Mouse (Mus musculus): Measurements from ENCODE around the gene Gm33543. TPM values are rescaled to one million over a fixed set of nuclear protein-coding genes. Genes with fewer than 3 reads are reported as not detected.

Gm33543 gene
- polyA plus RNA-seq, 1 experiment from 2014 or later, result not detected

DNA sequence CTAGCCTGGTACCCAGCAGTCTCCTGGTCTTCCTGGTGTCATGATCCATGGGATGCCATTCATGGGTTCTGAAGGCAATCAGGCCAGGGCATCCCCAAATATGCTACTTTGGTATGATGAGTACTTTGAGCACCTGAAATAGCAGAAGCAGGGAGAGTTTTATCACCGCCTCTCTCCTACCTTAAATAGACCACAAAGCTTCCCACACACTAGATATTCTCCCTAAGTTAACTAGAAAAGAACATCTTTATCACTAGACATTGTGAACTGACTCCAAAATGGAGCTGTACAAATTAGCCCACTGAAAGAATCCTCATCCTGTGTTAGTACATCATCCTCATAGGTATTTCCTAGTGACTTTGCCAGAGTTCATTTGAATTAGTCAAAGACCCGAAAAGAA, 55.6 kb downstream of the Gm33543 start:
- H3K36me3 ChIP-seq (ENCODE audit: control insufficient read depth, insufficient read depth), result no peaks in the 10 kb centered on the region

DNA sequence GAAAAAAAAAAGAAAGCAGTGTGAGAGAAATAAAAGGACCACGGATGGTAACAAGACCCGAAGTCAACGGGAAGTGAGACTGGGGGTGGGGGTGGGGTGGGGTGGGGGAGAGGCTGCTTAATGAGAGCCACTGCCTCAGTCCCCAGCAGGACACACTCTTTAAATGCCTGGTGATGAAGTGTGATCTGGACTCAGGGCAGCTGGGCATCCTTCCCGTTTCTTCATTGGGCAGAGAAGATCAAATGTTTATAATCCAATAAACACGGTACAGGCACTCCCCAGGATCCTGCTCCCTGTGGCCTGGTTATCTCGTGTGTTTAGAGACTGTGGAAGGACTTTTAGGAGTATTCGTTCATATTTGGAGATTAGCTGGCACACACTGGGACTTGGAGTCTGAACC, 57.9 kb downstream of the Gm33543 start:
- no peak overlapping the region for H3K4me2 ChIP-seq (replicated peaks; ENCODE audit: low read depth)
- no peak for ATAC-seq
- no peak overlapping the region for H3K27ac ChIP-seq (ENCODE audit: low read depth, low read length)
- TF ChIP-seq CTCF (IDR thresholded peaks at IDR 0.05; ENCODE audit: low read depth), result no peak
- no peak overlapping the region for H3K9ac ChIP-seq (ENCODE audit: low read depth, low read length)
- H3K4me1 ChIP-seq (replicated peaks; ENCODE audit: control insufficient read depth, insufficient read depth, low read length), result peaks cover 5% of the 10 kb centered on the region; the same call in 1 of the 2 replicates
- H3K36me3 ChIP-seq (ENCODE audit: control insufficient read depth, insufficient read depth), result no peaks in the 10 kb centered on the region
- 46% methylated on average over 7 of the region's 7 CpGs for WGBS
- no peaks in the 10 kb centered on the region for H3K9me3 ChIP-seq (ENCODE audit: control insufficient read depth)
- H3K4me3 ChIP-seq (ENCODE audit: low read depth, low read length), result no peak overlapping the region
- H3K27me3 ChIP-seq (replicated peaks; ENCODE audit: control insufficient read depth, insufficient read depth, low read length), result no peaks in the 10 kb centered on the region

More for the DNA sequence above, 55.6 kb downstream of the Gm33543 start:
- no peak overlapping the region for H3K4me3 ChIP-seq (ENCODE audit: low read depth, low read length)
- TF ChIP-seq CTCF (IDR thresholded peaks at IDR 0.05; ENCODE audit: low read depth), result no peak
- no peaks in the 10 kb centered on the region for H3K4me1 ChIP-seq (replicated peaks; ENCODE audit: control insufficient read depth, insufficient read depth, low read length)
- no peak overlapping the region for H3K27ac ChIP-seq (ENCODE audit: low read depth, low read length)
- H3K9me3 ChIP-seq (ENCODE audit: control insufficient read depth), result no peaks in the 10 kb centered on the region
- ATAC-seq, result no peak
- no peaks in the 10 kb centered on the region for H3K27me3 ChIP-seq (replicated peaks; ENCODE audit: control insufficient read depth, insufficient read depth, low read length)
- H3K4me2 ChIP-seq (replicated peaks; ENCODE audit: low read depth), result no peak overlapping the region
- no peak overlapping the region for H3K9ac ChIP-seq (ENCODE audit: low read depth, low read length)
- 90% methylated on average over 2 of the region's 2 CpGs for WGBS

DNA sequence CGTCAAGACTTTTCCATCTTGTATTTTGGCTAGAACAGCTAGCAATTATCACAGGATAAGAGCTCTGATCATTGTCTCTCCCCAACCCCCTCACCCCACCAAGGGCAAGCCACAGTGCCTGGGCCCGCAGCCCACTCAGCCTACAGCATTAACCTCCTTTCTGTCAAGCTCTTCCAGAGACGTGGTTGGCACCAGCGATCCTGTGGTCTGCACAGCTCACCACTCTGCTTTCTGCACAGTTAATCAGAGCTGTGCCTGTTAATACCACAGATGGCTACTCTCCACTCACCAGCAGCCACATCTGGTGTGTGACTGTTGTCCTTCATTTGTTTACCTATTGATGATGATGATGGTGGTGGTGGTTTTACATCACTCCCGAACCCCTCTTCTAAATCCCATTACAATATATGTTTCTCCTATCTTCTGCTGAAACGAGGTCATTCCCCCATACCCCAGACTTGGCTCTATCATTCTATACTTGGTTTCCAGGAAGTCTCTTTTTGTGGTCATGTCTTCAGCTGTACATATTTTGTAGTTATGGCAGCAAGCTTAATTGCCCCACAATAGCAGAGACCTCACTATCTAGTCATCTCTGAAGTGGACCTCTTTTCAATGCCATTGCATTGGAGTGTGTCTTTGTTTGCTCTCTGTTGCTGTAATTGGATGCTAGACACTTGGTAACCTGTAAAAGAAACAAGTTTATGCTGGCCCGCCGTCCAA, 61.7 kb downstream of the Gm33543 start:
- 82% methylated on average over 8 of the region's 8 CpGs for WGBS
- Histone ChIP-seq H3K4me1 (replicated peaks; ENCODE audit: control insufficient read depth, insufficient read depth, low read length) (peaks cover 14% of the 10 kb centered on the region; the same call in 1 of the 2 replicates), H3K27ac (ENCODE audit: low read depth, low read length) (no peak overlapping the region), H3K9me3 (ENCODE audit: control insufficient read depth) (no peaks in the 10 kb centered on the region), H3K36me3 (ENCODE audit: control insufficient read depth, insufficient read depth) (no peaks in the 10 kb centered on the region), H3K4me3 (ENCODE audit: low read depth, low read length) (no peak overlapping the region), H3K9ac (ENCODE audit: low read depth, low read length) (no peak overlapping the region), H3K4me2 (replicated peaks; ENCODE audit: low read depth) (no peak overlapping the region), H3K27me3 (replicated peaks; ENCODE audit: control insufficient read depth, insufficient read depth, low read length) (no peaks in the 10 kb centered on the region)
- TF ChIP-seq CTCF (IDR thresholded peaks at IDR 0.05; ENCODE audit: low read depth), result no peak
- ATAC-seq, result no peak

DNA sequence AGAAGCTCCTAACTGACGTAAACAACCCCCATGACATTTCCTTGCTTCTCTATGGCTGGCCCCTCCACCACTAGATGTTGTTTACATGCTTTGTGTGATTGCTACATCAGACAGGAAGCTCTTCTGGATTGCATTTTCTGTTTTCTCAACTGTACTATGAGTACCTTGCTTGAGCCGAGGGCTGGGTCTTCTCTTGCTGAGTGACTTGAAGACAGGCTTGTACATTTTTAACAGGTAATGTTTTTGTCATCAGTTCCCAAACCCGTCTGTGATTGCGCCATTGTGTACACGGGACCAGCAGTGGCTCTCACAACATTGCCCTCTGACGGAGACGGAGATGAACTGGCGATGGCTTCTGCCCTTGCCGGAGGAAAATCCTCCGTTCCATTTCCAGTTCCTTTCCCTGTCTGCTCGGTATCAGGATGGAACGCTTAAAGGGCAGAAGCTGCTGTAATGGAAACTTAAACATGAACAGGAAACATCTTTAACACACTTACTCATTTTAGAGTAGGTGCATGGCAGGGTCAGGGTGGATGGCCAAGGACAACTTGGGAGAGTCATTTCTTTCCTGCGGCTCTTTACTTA, 62.8 kb downstream of the Gm33543 start:
- ATAC-seq, result no peak
- H3K27ac ChIP-seq (ENCODE audit: low read depth, low read length), result no peak overlapping the region; the same call in 1 of the 2 replicates

DNA sequence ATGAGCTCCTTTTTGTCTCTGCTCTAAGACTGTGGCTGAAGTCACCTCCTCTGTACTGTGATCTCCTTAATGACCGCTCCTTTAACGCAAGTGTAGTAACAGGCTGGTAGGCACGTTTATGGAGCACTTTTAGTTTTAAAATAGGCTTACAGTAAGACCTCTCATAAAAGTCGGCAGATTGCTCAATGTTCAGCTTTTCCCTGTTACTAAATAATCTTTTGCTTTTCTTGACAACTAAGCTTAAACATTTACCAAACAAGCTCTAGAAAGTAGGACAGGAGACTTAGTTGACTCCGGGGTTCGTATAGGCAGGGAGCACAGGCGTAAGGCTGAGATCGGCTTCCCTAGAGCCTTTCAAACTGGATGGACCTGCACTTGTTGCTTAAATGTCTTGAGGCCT, 64.1 kb downstream of the Gm33543 start:
- peaks cover 14% of the 10 kb centered on the region; the same call in 1 of the 2 replicates for H3K4me1 ChIP-seq (replicated peaks; ENCODE audit: control insufficient read depth, insufficient read depth, low read length)
- no peak overlapping the region for H3K9ac ChIP-seq (ENCODE audit: low read depth, low read length)
- no peaks in the 10 kb centered on the region for H3K9me3 ChIP-seq (ENCODE audit: control insufficient read depth)
- peak; percentile 81 for ATAC-seq
- H3K27ac ChIP-seq (ENCODE audit: low read depth, low read length), result peak overlapping the region; percentile 73
- H3K36me3 ChIP-seq (ENCODE audit: control insufficient read depth, insufficient read depth), result no peaks in the 10 kb centered on the region
- WGBS, result 30% methylated on average over 8 of the region's 8 CpGs
- H3K4me2 ChIP-seq (replicated peaks; ENCODE audit: low read depth), result peak overlapping the region; percentile 17
- H3K4me3 ChIP-seq (ENCODE audit: low read depth, low read length), result no peak overlapping the region
- TF ChIP-seq CTCF (IDR thresholded peaks at IDR 0.05; ENCODE audit: low read depth), result no peak
- no peaks in the 10 kb centered on the region for H3K27me3 ChIP-seq (replicated peaks; ENCODE audit: control insufficient read depth, insufficient read depth, low read length)

More for the DNA sequence above, 62.8 kb downstream of the Gm33543 start:
- whole genome bisulfite sequencing, result 71% methylated on average over 13 of the region's 13 CpGs
- H3K4me3 ChIP-seq (ENCODE audit: low read depth, low read length), result no peak overlapping the region
- no peaks in the 10 kb centered on the region for H3K36me3 ChIP-seq (ENCODE audit: control insufficient read depth, insufficient read depth)
- H3K9ac ChIP-seq (ENCODE audit: low read depth, low read length), result no peak overlapping the region
- TF ChIP-seq CTCF (IDR thresholded peaks at IDR 0.05; ENCODE audit: low read depth), result peak; percentile 53
- no peaks in the 10 kb centered on the region for H3K9me3 ChIP-seq (ENCODE audit: control insufficient read depth)
- H3K4me1 ChIP-seq (replicated peaks; ENCODE audit: control insufficient read depth, insufficient read depth, low read length), result peaks cover 14% of the 10 kb centered on the region; the same call in 1 of the 2 replicates
- H3K4me2 ChIP-seq (replicated peaks; ENCODE audit: low read depth), result 0 out of 2 replicates have a peak overlapping the region, but pooled peaks have one; percentile 4
- no peaks in the 10 kb centered on the region for H3K27me3 ChIP-seq (replicated peaks; ENCODE audit: control insufficient read depth, insufficient read depth, low read length)

DNA sequence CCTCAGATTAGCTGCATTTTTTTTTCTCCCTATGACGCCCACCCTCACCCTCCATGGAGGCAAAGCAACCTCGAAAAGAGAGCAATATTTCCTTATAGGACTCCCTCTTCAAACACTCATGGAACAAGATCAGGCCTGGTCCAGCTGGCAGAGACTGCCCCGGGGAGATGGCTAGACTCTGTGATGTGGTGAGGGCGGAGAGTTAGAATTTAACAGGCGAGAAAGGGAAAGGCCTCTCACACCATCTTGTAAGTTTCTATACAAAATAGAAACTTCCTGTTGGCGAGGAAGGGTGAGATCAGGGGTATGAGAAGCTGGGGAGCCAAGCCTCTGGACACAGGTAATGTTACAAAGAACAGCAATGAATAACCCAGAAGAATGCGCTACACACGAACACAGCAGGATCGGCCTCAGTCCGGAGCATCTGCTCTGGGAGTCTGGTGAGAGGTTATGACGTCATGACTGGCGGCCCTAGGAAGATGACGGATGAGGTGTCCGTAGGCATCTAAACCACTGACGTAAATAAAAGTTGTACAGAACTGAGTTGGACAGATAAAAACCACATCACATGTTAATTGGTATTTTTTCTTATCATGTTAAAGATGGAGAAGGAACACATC, 64.9 kb downstream of the Gm33543 start:
- Histone ChIP-seq H3K9me3 (ENCODE audit: control insufficient read depth) (no peaks in the 10 kb centered on the region), H3K27ac (ENCODE audit: low read depth, low read length) (peak overlapping the region; percentile 73)

More for the DNA sequence above, 64.9 kb downstream of the Gm33543 start:
- TF ChIP-seq CTCF (IDR thresholded peaks at IDR 0.05; ENCODE audit: low read depth), result no peak
- Histone ChIP-seq H3K9ac (ENCODE audit: low read depth, low read length) (no peak overlapping the region), H3K4me2 (replicated peaks; ENCODE audit: low read depth) (no peak overlapping the region), H3K4me1 (replicated peaks; ENCODE audit: control insufficient read depth, insufficient read depth, low read length) (peaks cover 14% of the 10 kb centered on the region; the same call in 1 of the 2 replicates), H3K36me3 (ENCODE audit: control insufficient read depth, insufficient read depth) (no peaks in the 10 kb centered on the region), H3K27me3 (replicated peaks; ENCODE audit: control insufficient read depth, insufficient read depth, low read length) (no peaks in the 10 kb centered on the region), H3K4me3 (ENCODE audit: low read depth, low read length) (no peak overlapping the region)
- 74% methylated on average over 15 of the region's 15 CpGs for WGBS
- no peak for ATAC-seq
